In the genomic region with DNA sequence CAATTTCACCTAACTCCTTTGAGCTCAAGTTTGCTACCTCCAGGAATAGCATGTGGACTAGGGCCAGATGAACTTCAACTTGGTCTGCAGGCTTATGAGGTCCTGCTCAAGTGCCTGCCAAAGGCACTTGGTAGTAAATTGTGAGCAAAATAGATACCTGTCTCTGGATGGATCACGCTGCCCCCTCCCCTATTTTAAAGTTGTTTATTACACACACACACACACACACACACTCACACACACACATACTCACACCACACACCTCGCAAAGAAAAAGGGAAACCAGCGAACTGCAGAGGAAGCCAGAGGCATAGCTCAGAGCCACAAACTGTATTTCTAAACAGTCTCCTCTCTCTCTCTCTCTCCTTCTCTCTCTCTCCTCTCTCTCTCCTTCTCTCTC, we compare ENCODE assay signal across 8 mouse cellular contexts. TPM values are rescaled to one million over a fixed set of nuclear protein-coding genes. Genes with fewer than 3 reads are reported as not detected.
DNase-seq lines count a peak whose midpoint lies in the region; ATAC-seq and TF ChIP-seq lines count a peak whose summit lies in the region.

No protein-coding gene starts in this region.

- no peak overlapping the region for H3K27ac ChIP-seq in forebrain, embryonic 13.5 days
- H3K27ac ChIP-seq in intestine, postnatal 0 days (ENCODE audit: low read depth, low read length): no peak overlapping the region

- intact Hi-C loops in left cerebral cortex, postnatal 10 days (cut with DNase I): loop anchor here (2.0 to 10.0 kb wide), 7 partner anchors 499 to 1969 kb away; no protein-coding TSS in a partner anchor

- peak overlapping the region; percentile 81 for H3ac ChIP-seq in myocyte (ENCODE audit: control insufficient read depth, insufficient read length)

- peak; percentile 69 for DNase-seq in CD4-positive, CD25-positive, alpha-beta regulatory T cell, adult 2 months (ENCODE audit: low read depth, low spot score)
- DNase-seq in 3T3-L1 (ENCODE audit: low read depth, low spot score): peak; percentile 71
- DNase-seq in left cerebral cortex, postnatal 10 days (ENCODE audit: extremely low spot score in 1 of 2, low spot score in 2 of 2): no peak
- DNase-seq in left cerebral cortex, adult 9 months (ENCODE audit: low spot score in 2 of 2): no peak

- no peak for TF ChIP-seq POLR2A in myocyte (IDR thresholded peaks at IDR 0.05; ENCODE audit: insufficient read length, low read depth)

- TF ChIP-seq CTCF in intestine, postnatal 0 days (IDR thresholded peaks at IDR 0.05; ENCODE audit: low read depth): no peak

- H3K79me2 ChIP-seq in myocyte (ENCODE audit: control insufficient read depth, insufficient read depth): peaks cover 64% of the 10 kb centered on the region

- peak overlapping the region; percentile 91 for H3K9ac ChIP-seq in forebrain, embryonic 13.5 days
- peak overlapping the region; percentile 98; the same call in 1 of the 2 replicates for H3K9ac ChIP-seq in intestine, postnatal 0 days (ENCODE audit: low read depth, low read length)

- peak overlapping the region; percentile 88 for H3K4me2 ChIP-seq in forebrain, embryonic 13.5 days
- peak overlapping the region; percentile 85 for H3K4me2 ChIP-seq in intestine, postnatal 0 days (replicated peaks; ENCODE audit: low read depth)
- H3K4me2 ChIP-seq in myocyte (ENCODE audit: low read depth): peak overlapping the region; percentile 89

- peaks cover 67% of the 10 kb centered on the region for H3K4me1 ChIP-seq in forebrain, embryonic 13.5 days
- H3K4me1 ChIP-seq in intestine, postnatal 0 days (replicated peaks; ENCODE audit: control insufficient read depth, insufficient read depth, low read length): no peaks in the 10 kb centered on the region

- H3K4me3 ChIP-seq in forebrain, embryonic 13.5 days: peak overlapping the region; percentile 74
- peak overlapping the region; percentile 84; the same call in 1 of the 2 replicates for H3K4me3 ChIP-seq in intestine, postnatal 0 days (ENCODE audit: low read depth, low read length)
- H3K4me3 ChIP-seq in myocyte: peak overlapping the region; percentile 92

- H3K36me3 ChIP-seq in forebrain, embryonic 13.5 days (ENCODE audit: poor library complexity, severe bottlenecking): no peaks in the 10 kb centered on the region
- H3K36me3 ChIP-seq in intestine, postnatal 0 days (ENCODE audit: control insufficient read depth, insufficient read depth): no peaks in the 10 kb centered on the region
- H3K36me3 ChIP-seq in myocyte (ENCODE audit: control insufficient read depth, insufficient read depth): no peaks in the 10 kb centered on the region

- peaks cover 38% of the 10 kb centered on the region for H3K27me3 ChIP-seq in forebrain, embryonic 13.5 days
- H3K27me3 ChIP-seq in intestine, postnatal 0 days (replicated peaks; ENCODE audit: control insufficient read depth, insufficient read depth, low read length): no peaks in the 10 kb centered on the region
- no peaks in the 10 kb centered on the region for H3K27me3 ChIP-seq in myocyte (ENCODE audit: control insufficient read depth, insufficient read depth, insufficient read length)

- no peak for ATAC-seq in CD4-positive, CD25-positive, alpha-beta regulatory T cell, adult 4 months
- no peak for ATAC-seq in forebrain, embryonic 13.5 days
- ATAC-seq in intestine, postnatal 0 days: no peak

- 7% methylated on average over 3 of the region's 3 CpGs for WGBS in forebrain, embryonic 13.5 days
- 49% methylated on average over 3 of the region's 3 CpGs for WGBS in intestine, postnatal 0 days

- H3K9me3 ChIP-seq in forebrain, embryonic 13.5 days (replicated peaks): no peaks in the 10 kb centered on the region
- no peaks in the 10 kb centered on the region for H3K9me3 ChIP-seq in intestine, postnatal 0 days (ENCODE audit: control insufficient read depth)

TF ChIP-seq in myocyte, 11 proteins besides CTCF, POLR2A, EP300 and RAD21:
- TF ChIP-seq TCF3 (IDR thresholded peaks at IDR 0.05; ENCODE audit: insufficient read length, low read depth): no peak
- no peak for TF ChIP-seq USF1 (IDR thresholded peaks at IDR 0.05; ENCODE audit: low read depth)
- no peak for TF ChIP-seq MYOG (IDR thresholded peaks at IDR 0.05; ENCODE audit: control insufficient read depth in 1 of 3, insufficient read depth in 1 of 3, insufficient read length in 2 of 3, low read depth in 2 of 3)
- TF ChIP-seq MAX (IDR thresholded peaks at IDR 0.05; ENCODE audit: low read depth): no peak
- no peak for TF ChIP-seq POLR2AphosphoS2 (IDR thresholded peaks at IDR 0.05; ENCODE audit: insufficient read length, low read depth)
- TF ChIP-seq REST (IDR thresholded peaks at IDR 0.05; ENCODE audit: insufficient read depth, insufficient read length): no peak
- TF ChIP-seq SRF (IDR thresholded peaks at IDR 0.05; ENCODE audit: control insufficient read depth, insufficient read length, low read depth): no peak
- TF ChIP-seq MYOD1 (IDR thresholded peaks at IDR 0.05; ENCODE audit: control insufficient read depth in 1 of 3, insufficient read length in 2 of 3, low read depth in 2 of 3): no peak
- no peak for TF ChIP-seq CEBPB (IDR thresholded peaks at IDR 0.05; ENCODE audit: insufficient read depth, poor library complexity, severe bottlenecking)
- TF ChIP-seq E2F4 (IDR thresholded peaks at IDR 0.05; ENCODE audit: insufficient read depth): no peak
- no peak for TF ChIP-seq TCF12 (IDR thresholded peaks at IDR 0.05; ENCODE audit: insufficient read depth, poor library complexity, severe bottlenecking)

RNA-seq across cellular contexts. Expression of a gene that starts 2.1 kb away (rescaled TPM):
- not detected for polyA plus RNA-seq in CD4-positive, CD25-positive, alpha-beta regulatory T cell, adult 4 months (2017; shearing (Covaris generic))
- polyA plus RNA-seq in forebrain, embryonic 13.5 days (2015; fragmentation: Nextera tagmentation; extraction: Ambion mirVana): not detected in 2 replicates
- polyA plus RNA-seq in intestine, postnatal 0 days (2015; fragmentation: Nextera tagmentation; extraction: Ambion mirVana): not detected in 2 replicates
- polyA plus RNA-seq in myocyte (2012; fragmentation: generic; extraction: Trizol): not detected
- not detected for total RNA-seq in left cerebral cortex, postnatal 10 days (2021)

RNA-seq across cellular contexts. Expression of a gene that starts 2.5 kb away (rescaled TPM):
- polyA plus RNA-seq in CD4-positive, CD25-positive, alpha-beta regulatory T cell, adult 4 months (2017; shearing (Covaris generic)): 10 to 100 TPM in 1 of 2 experiments, 1 to 10 TPM in 1; 6.2 to 23.8 TPM
- polyA plus RNA-seq in forebrain, embryonic 13.5 days (2015; fragmentation: Nextera tagmentation; extraction: Ambion mirVana): 0.81 and 0.84 TPM in 2 replicates
- polyA plus RNA-seq in intestine, postnatal 0 days (2015; fragmentation: Nextera tagmentation; extraction: Ambion mirVana): 2.1 and 2.6 TPM in 2 replicates
- 28.5 TPM for polyA plus RNA-seq in myocyte (2012; fragmentation: generic; extraction: Trizol)
- 10 to 100 TPM; 23.0 to 25.8 TPM for total RNA-seq in left cerebral cortex, postnatal 10 days (2021)

RNA-seq across cellular contexts. Expression of a gene that starts 54.0 kb away (rescaled TPM):
- polyA plus RNA-seq in CD4-positive, CD25-positive, alpha-beta regulatory T cell, adult 4 months (2017; shearing (Covaris generic)): under 1 TPM; 0.13 to 0.33 TPM
- polyA plus RNA-seq in forebrain, embryonic 13.5 days (2015; fragmentation: Nextera tagmentation; extraction: Ambion mirVana): not detected in 2 replicates
- not detected in 2 replicates for polyA plus RNA-seq in intestine, postnatal 0 days (2015; fragmentation: Nextera tagmentation; extraction: Ambion mirVana)
- 0.01 TPM for polyA plus RNA-seq in myocyte (2012; fragmentation: generic; extraction: Trizol)
- under 1 TPM in 1 of 2 experiments, not detected in 1; 0.45 TPM for total RNA-seq in left cerebral cortex, postnatal 10 days (2021)

Comparison
In these comparisons a context has a peak if more than half of its experiments do, and no peak if none do; other contexts are left out.
1. DNase-seq: peak in CD4-positive, CD25-positive, alpha-beta regulatory T cell, adult 2 months (single experiment) and 3T3-L1 (single experiment); none in left cerebral cortex, postnatal 10 days (0 of 2) and left cerebral cortex, adult 9 months (0 of 2).
2. Peak in every context shown above with its lines, with median percentiles within 50 percentile points of each other: H3K4me2 ChIP-seq and H3K4me3 ChIP-seq.